Mouse (Mus musculus) ES-E14 (cell line): Measurements from ENCODE around the gene Tfr2. TPM values are rescaled to one million over a fixed set of nuclear protein-coding genes. Genes with fewer than 3 reads are reported as not detected.

Experiments
- DNase-seq: peaks from one replicate; pipeline ENCODE4 v3.0.0-alpha.2; 2013; ENCODE audit warnings: low read depth, low spot score
- H3K27ac ChIP-seq: 2 replicates; pipeline ENCODE4 v1.5.1; 2012; ENCODE audit warnings: low read depth, mild to moderate bottlenecking, low read length, moderate library complexity, mixed read lengths; ENCODE audit not compliant: poor library complexity, insufficient read depth, severe bottlenecking
- H3K36me3 ChIP-seq: 2 replicates; pipeline ENCODE4 v1.6.1; 2012; ENCODE audit warnings: mild to moderate bottlenecking, low read length, moderate library complexity, mixed read lengths; ENCODE audit not compliant: control insufficient read depth, poor library complexity, insufficient read depth, severe bottlenecking
- H3K4me1 ChIP-seq, 2 experiments: fragments of 150-350 bp in 1 of 2; sonication (generic) in 1 of 2; 2 replicates each; pipeline ENCODE4 v1.6.1; 2012; ENCODE audit warnings: low read length in 2 of 2, mild to moderate bottlenecking in 1 of 2, mixed read lengths in 1 of 2; ENCODE audit not compliant: control insufficient read depth in 2 of 2, insufficient read depth in 2 of 2, poor library complexity in 1 of 2
- H3K4me3 ChIP-seq, 2 experiments: fragments of 150-350 bp in 1 of 2; sonication (generic) in 1 of 2; 2 replicates each; pipeline ENCODE4 v1.5.1; 2012; ENCODE audit warnings: low read length in 2 of 2, low read depth in 1 of 2, mild to moderate bottlenecking in 1 of 2, mixed read lengths in 1 of 2; ENCODE audit not compliant: insufficient read depth in 1 of 2, poor library complexity in 1 of 2, severe bottlenecking in 1 of 2
- H3K9ac ChIP-seq: 2 replicates; pipeline ENCODE4 v1.6.1; 2012; ENCODE audit warnings: low read depth, mild to moderate bottlenecking, low read length, mixed read lengths; ENCODE audit not compliant: poor library complexity, insufficient read depth, severe bottlenecking
- H3K9me3 ChIP-seq: fragments of 150-350 bp; sonication (generic); 2 replicates; pipeline ENCODE4 v1.6.1; 2012; ENCODE audit warnings: low read depth, mild to moderate bottlenecking, low read length; ENCODE audit not compliant: control insufficient read depth, insufficient read depth
- CHD2 ChIP-seq: IDR thresholded peaks from 2 replicates; pipeline ENCODE4 v1.6.1; 2014; ENCODE audit warnings: mild to moderate bottlenecking, low read depth, low read length, inconsistent platforms
- HCFC1 ChIP-seq: IDR thresholded peaks from 2 replicates; pipeline ENCODE4 v1.6.1; 2012; ENCODE audit warnings: low read length, inconsistent platforms, borderline replicate concordance; ENCODE audit not compliant: insufficient read depth
- MAFK ChIP-seq: IDR thresholded peaks from 2 replicates; pipeline ENCODE4 v1.6.1; 2014; ENCODE audit warnings: mild to moderate bottlenecking, low read depth, low read length, inconsistent platforms; ENCODE audit not compliant: insufficient read depth
- ZC3H11A ChIP-seq: IDR thresholded peaks from 2 replicates; pipeline ENCODE4 v1.6.1; 2012; ENCODE audit warnings: low read depth, mild to moderate bottlenecking, inconsistent platforms, low read length, borderline replicate concordance
- ZNF384 ChIP-seq: IDR thresholded peaks from 2 replicates; pipeline ENCODE4 v1.6.1; 2012; ENCODE audit warnings: low read depth, low read length, inconsistent platforms
- in situ Hi-C, 2 experiments: fragments of 600-800 bp; cut with MboI; formaldehyde crosslinking; loops; one replicate each; pipeline ENCODE4 v1.15.1; 2025; ENCODE audit warnings: low sequenced_read_pairs in 2 of 2, inconsistent platforms in 1 of 2; ENCODE audit not compliant: unreplicated experiment in 2 of 2
- total RNA-seq: library from RNA; depleted of rRNA; stranded (reverse); fragments of 300-350 nt; gene quantifications from 2 replicates; pipeline ENCODE4 v1.2.3, GENCODE M21; 2012

Gene Tfr2
- total RNA-seq, 1 experiment: 3.7 TPM

GRCm38 (mm10) chr5:137570691-137571586 lies 1.3 kb downstream of the Tfr2 start:
- Histone ChIP-seq H3K36me3 (no peaks in the 10 kb centered on the region), H3K27ac (no peak overlapping the region), H3K9ac (no peak overlapping the region), H3K9me3 (no peaks in the 10 kb centered on the region), H3K4me3 (no peak overlapping the region), H3K4me1 (peaks cover 0 to 15% of the 10 kb centered on the region in 2 experiments; a peak in 2 of 4 replicates)
- DNase-seq: no peak
- in situ Hi-C loops: no loop called here
- TF ChIP-seq ZC3H11A: no peak
- no peak for TF ChIP-seq CHD2
- no peak for TF ChIP-seq ZNF384
- TF ChIP-seq HCFC1: no peak
- TF ChIP-seq MAFK: no peak

- Histone ChIP-seq H3K36me3 (no peaks in the 10 kb centered on the region), H3K4me3 (peak overlapping the region; percentile 1; a peak in 1 of 4 replicates), H3K4me1 (peaks cover 0 to 5% of the 10 kb centered on the region in 2 experiments; a peak in 1 of 4 replicates), H3K27ac (no peak overlapping the region), H3K9ac (no peak overlapping the region; the same call in 1 of the 2 replicates), H3K9me3 (no peaks in the 10 kb centered on the region)
- no peak for DNase-seq
- in situ Hi-C loops: no loop called here
- no peak for TF ChIP-seq CHD2
- TF ChIP-seq ZNF384: no peak
- no peak for TF ChIP-seq ZC3H11A
- no peak for TF ChIP-seq HCFC1
- TF ChIP-seq MAFK: no peak
These were observed 4.8 kb downstream of the Tfr2 start for GRCm38 (mm10) chr5:137574470-137574901.

GRCm38 (mm10) chr5:137580246-137580645 lies 10.6 kb downstream of the Tfr2 start:
- in situ Hi-C loops: no loop called here
- Histone ChIP-seq H3K9me3 (no peaks in the 10 kb centered on the region), H3K9ac (no peak overlapping the region), H3K4me1 (peaks cover 0 to 8% of the 10 kb centered on the region in 2 experiments; a peak in 1 of 4 replicates), H3K4me3 (no peak overlapping the region), H3K27ac (no peak overlapping the region), H3K36me3 (no peaks in the 10 kb centered on the region)
- TF ChIP-seq CHD2 (no peak), ZNF384 (no peak), MAFK (no peak), ZC3H11A (no peak), HCFC1 (no peak)
- no peak for DNase-seq

- no peak overlapping the region for H3K27ac ChIP-seq
- no peaks in the 10 kb centered on the region for H3K36me3 ChIP-seq
- H3K9ac ChIP-seq: no peak overlapping the region
- H3K4me3 ChIP-seq: no peak overlapping the region
- DNase-seq: no peak
- in situ Hi-C loops: no loop called here
- H3K9me3 ChIP-seq: no peaks in the 10 kb centered on the region
- TF ChIP-seq ZC3H11A (no peak), HCFC1 (no peak), ZNF384 (no peak), MAFK (no peak)
- H3K4me1 ChIP-seq: peaks cover 1 to 13% of the 10 kb centered on the region in 2 experiments; a peak in 3 of 4 replicates
These were observed 13.1 kb downstream of the Tfr2 start for GRCm38 (mm10) chr5:137582702-137583101.

- in situ Hi-C loops: no loop called here
- Histone ChIP-seq H3K36me3 (no peaks in the 10 kb centered on the region), H3K9me3 (no peaks in the 10 kb centered on the region), H3K4me1 (peaks cover 1 to 13% of the 10 kb centered on the region in 2 experiments; a peak in 3 of 4 replicates), H3K27ac (no peak overlapping the region), H3K9ac (peak overlapping the region; percentile 42), H3K4me3 (peak overlapping the region; percentile 46 to 50; a peak in 3 of 4 replicates)
- no peak for DNase-seq
- TF ChIP-seq ZC3H11A: no peak
- TF ChIP-seq HCFC1: no peak
- no peak for TF ChIP-seq ZNF384
- no peak for TF ChIP-seq MAFK
- no peak for TF ChIP-seq CHD2
These were observed 14.1 kb downstream of the Tfr2 start for GRCm38 (mm10) chr5:137583670-137584169.
